Mouse (Mus musculus): ENCODE measurements at regions not wholly inside any gene's neighbourhood (a gene's known extent, or its start where the extent isn't known, plus 50 kb on each side); places are given as distances from the start of the nearest gene placed in this dataset.

DNA sequence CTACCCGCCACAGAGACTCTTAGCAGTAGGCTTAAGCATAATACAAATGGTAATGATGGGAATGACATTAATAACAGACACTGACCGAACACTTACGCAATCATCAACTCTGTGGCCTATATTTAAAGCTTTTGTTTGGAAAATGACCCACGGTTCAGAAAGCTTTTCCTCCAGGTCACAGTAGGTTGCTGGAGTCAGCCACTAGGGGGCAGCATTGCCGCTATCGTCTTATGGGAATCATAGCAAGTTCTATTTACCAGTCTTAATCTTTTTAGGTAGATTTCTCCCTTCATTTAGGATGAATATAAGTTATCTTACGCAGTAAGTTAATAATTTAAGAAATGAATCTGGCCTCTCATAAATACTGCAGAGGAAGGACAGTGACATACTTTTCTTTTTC lies 137.4 kb downstream of the Foxb1 start:
- no peaks in the 10 kb centered on the region for H3K9me3 ChIP-seq (ENCODE audit: control insufficient read depth, low read length)
- H3K27ac ChIP-seq (ENCODE audit: low read depth, low read length) = no peak overlapping the region
- H3K36me3 ChIP-seq (ENCODE audit: control insufficient read depth, insufficient read depth, low read length) = no peaks in the 10 kb centered on the region
- no peak overlapping the region for H3K4me3 ChIP-seq (ENCODE audit: low read length)
- no peak overlapping the region for H3K4me2 ChIP-seq (replicated peaks; ENCODE audit: low read depth, low read length)
- no peak for ATAC-seq (ENCODE audit: low FRiP score, low TSS enrichment)
- H3K27me3 ChIP-seq (ENCODE audit: control insufficient read depth, insufficient read depth, low read length) = no peaks in the 10 kb centered on the region
- H3K4me1 ChIP-seq (ENCODE audit: control insufficient read depth, insufficient read depth, low read length) = no peaks in the 10 kb centered on the region
- WGBS = 21% methylated on average over 7 of the region's 7 CpGs
- H3K9ac ChIP-seq (ENCODE audit: low read depth, low read length) = no peak overlapping the region

DNA sequence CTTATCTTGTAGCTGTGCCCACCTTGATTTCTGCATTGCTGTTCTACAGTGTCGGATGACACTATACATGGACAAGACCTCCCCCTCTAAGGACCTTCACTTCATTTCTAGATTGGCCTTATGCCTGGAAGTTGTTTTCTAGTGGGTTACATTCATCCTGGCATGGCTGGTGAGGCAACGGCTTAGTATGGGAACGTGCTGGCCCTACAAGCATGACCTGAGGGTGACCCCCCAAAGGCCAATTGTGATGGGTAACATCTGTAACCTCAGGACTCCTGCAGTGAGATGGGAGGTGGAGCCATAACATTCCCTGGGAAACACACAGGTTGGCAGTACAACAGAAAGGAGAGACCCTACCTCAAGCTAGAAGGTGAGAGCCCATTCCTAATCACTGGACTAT lies 139.7 kb downstream of the Foxb1 start:
- 56% methylated on average over 3 of the region's 3 CpGs for WGBS
- no peaks in the 10 kb centered on the region for H3K36me3 ChIP-seq (ENCODE audit: control insufficient read depth, insufficient read depth, low read length)
- H3K27ac ChIP-seq (ENCODE audit: low read depth, low read length) = no peak overlapping the region
- no peak for ATAC-seq (ENCODE audit: low FRiP score, low TSS enrichment)
- H3K4me3 ChIP-seq (ENCODE audit: low read length) = no peak overlapping the region
- no peaks in the 10 kb centered on the region for H3K27me3 ChIP-seq (ENCODE audit: control insufficient read depth, insufficient read depth, low read length)
- H3K9ac ChIP-seq (ENCODE audit: low read depth, low read length) = no peak overlapping the region
- no peak overlapping the region for H3K4me2 ChIP-seq (replicated peaks; ENCODE audit: low read depth, low read length)
- H3K9me3 ChIP-seq (ENCODE audit: control insufficient read depth, low read length) = no peaks in the 10 kb centered on the region
- no peaks in the 10 kb centered on the region for H3K4me1 ChIP-seq (ENCODE audit: control insufficient read depth, insufficient read depth, low read length)

DNA sequence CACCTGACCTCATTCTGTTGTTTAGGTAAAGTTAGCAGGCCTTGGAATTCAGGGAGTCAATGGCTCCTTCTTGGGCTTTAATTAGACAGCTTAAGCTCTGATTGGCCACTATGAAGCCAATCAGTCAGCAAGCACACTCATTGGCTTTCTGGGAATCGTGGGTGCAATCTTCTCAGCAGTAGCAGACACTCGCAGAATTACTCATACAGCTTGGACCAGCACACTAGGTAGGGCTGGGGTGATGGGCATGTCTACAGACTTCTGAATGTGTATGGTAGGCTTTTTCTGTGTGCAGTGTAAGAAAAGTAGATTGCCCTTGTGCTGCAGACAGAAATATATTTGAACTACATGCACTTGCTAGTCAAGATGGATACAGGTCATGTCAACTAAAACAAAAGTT lies 143.4 kb downstream of the Foxb1 start:
- Histone ChIP-seq H3K9ac (ENCODE audit: low read depth, low read length) (no peak overlapping the region), H3K36me3 (ENCODE audit: control insufficient read depth, insufficient read depth, low read length) (no peaks in the 10 kb centered on the region), H3K9me3 (ENCODE audit: control insufficient read depth, low read length) (no peaks in the 10 kb centered on the region), H3K27ac (ENCODE audit: low read depth, low read length) (no peak overlapping the region), H3K4me2 (replicated peaks; ENCODE audit: low read depth, low read length) (no peak overlapping the region), H3K27me3 (ENCODE audit: control insufficient read depth, insufficient read depth, low read length) (no peaks in the 10 kb centered on the region), H3K4me3 (ENCODE audit: low read length) (no peak overlapping the region), H3K4me1 (ENCODE audit: control insufficient read depth, insufficient read depth, low read length) (no peaks in the 10 kb centered on the region)
- 88% methylated on average over 2 of the region's 2 CpGs for WGBS
- no peak for ATAC-seq (ENCODE audit: low FRiP score, low TSS enrichment)

DNA sequence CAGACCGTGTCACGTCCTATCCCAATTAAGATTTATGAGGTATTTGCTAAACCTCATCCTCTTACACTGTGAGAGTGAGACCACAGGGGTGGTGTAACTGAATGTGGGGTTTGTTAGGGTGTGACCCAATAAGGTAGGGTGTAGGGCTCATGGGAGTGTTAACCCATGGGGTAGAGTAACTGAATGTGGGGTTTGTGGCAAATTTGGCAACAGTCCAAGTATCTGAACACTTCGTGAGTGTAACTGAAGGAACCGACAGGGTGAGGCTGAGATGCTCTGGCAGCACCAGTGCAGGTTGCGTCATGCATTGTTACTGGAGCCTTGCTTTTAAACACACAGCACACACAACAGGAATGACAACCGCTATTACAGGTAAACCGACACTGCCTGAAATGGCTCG lies 144.1 kb downstream of the Anxa2 start:
- Histone ChIP-seq H3K27me3 (ENCODE audit: control insufficient read depth, insufficient read depth, low read length) (no peaks in the 10 kb centered on the region), H3K36me3 (ENCODE audit: control insufficient read depth, insufficient read depth, low read length) (no peaks in the 10 kb centered on the region), H3K4me3 (ENCODE audit: low read length) (no peak overlapping the region), H3K4me1 (ENCODE audit: control insufficient read depth, insufficient read depth, low read length) (no peaks in the 10 kb centered on the region), H3K4me2 (replicated peaks; ENCODE audit: low read depth, low read length) (no peak overlapping the region), H3K9me3 (ENCODE audit: control insufficient read depth, low read length) (no peaks in the 10 kb centered on the region), H3K27ac (ENCODE audit: low read depth, low read length) (no peak overlapping the region), H3K9ac (ENCODE audit: low read depth, low read length) (no peak overlapping the region)
- WGBS = 76% methylated on average over 8 of the region's 8 CpGs
- no peak for ATAC-seq (ENCODE audit: low FRiP score, low TSS enrichment)

- no peak overlapping the region for H3K4me2 ChIP-seq (replicated peaks; ENCODE audit: low read depth, low read length)
- no peak for ATAC-seq (ENCODE audit: low FRiP score, low TSS enrichment)
- no peaks in the 10 kb centered on the region for H3K36me3 ChIP-seq (ENCODE audit: control insufficient read depth, insufficient read depth, low read length)
- H3K9me3 ChIP-seq (ENCODE audit: control insufficient read depth, low read length) = no peaks in the 10 kb centered on the region
- no peaks in the 10 kb centered on the region for H3K4me1 ChIP-seq (ENCODE audit: control insufficient read depth, insufficient read depth, low read length)
- no peak overlapping the region for H3K27ac ChIP-seq (ENCODE audit: low read depth, low read length)
- H3K27me3 ChIP-seq (ENCODE audit: control insufficient read depth, insufficient read depth, low read length) = no peaks in the 10 kb centered on the region
- no peak overlapping the region for H3K9ac ChIP-seq (ENCODE audit: low read depth, low read length)
- WGBS = 80% methylated on average over 14 of the region's 15 CpGs
- H3K4me3 ChIP-seq (ENCODE audit: low read length) = no peak overlapping the region
Observed at GRCm38 (mm10) chr9:69592329-69593062, 139.1 kb downstream of the Anxa2 start.

DNA sequence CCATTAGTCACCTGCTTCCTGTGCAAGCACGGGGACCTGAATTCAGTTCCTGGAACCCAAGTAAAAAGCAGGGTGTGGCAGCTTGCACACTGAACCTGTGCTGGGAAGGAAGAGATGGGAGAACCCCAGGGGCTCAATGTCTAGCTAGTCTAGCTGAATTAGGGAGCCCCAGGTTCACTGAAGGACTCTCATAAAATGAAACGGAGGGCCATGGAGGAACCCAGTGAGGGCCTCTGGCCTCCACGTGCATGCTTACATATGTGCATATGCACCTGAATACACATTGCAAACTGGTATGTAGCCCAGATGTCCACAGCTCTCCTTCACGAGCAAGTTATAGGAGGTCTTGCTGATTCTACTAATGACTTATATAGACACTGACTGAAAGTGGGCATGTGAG lies 135.4 kb downstream of the Anxa2 start:
- H3K36me3 ChIP-seq (ENCODE audit: control insufficient read depth, insufficient read depth, low read length) = no peaks in the 10 kb centered on the region
- H3K9me3 ChIP-seq (ENCODE audit: control insufficient read depth, low read length) = no peaks in the 10 kb centered on the region
- H3K4me3 ChIP-seq (ENCODE audit: low read length) = no peak overlapping the region
- no peak overlapping the region for H3K9ac ChIP-seq (ENCODE audit: low read depth, low read length)
- no peak for ATAC-seq (ENCODE audit: low FRiP score, low TSS enrichment)
- no peak overlapping the region for H3K27ac ChIP-seq (ENCODE audit: low read depth, low read length)
- no peaks in the 10 kb centered on the region for H3K4me1 ChIP-seq (ENCODE audit: control insufficient read depth, insufficient read depth, low read length)
- no peak overlapping the region for H3K4me2 ChIP-seq (replicated peaks; ENCODE audit: low read depth, low read length)
- no peaks in the 10 kb centered on the region for H3K27me3 ChIP-seq (ENCODE audit: control insufficient read depth, insufficient read depth, low read length)
- WGBS = 81% methylated on average over 4 of the region's 4 CpGs

- ATAC-seq (ENCODE audit: low FRiP score, low TSS enrichment) = no peak
- no peak overlapping the region for H3K4me3 ChIP-seq (ENCODE audit: low read length)
- no peaks in the 10 kb centered on the region for H3K9me3 ChIP-seq (ENCODE audit: control insufficient read depth, low read length)
- no peak overlapping the region for H3K27ac ChIP-seq (ENCODE audit: low read depth, low read length)
- H3K27me3 ChIP-seq (ENCODE audit: control insufficient read depth, insufficient read depth, low read length) = no peaks in the 10 kb centered on the region
- 76% methylated on average over 3 of the region's 3 CpGs for WGBS
- H3K9ac ChIP-seq (ENCODE audit: low read depth, low read length) = no peak overlapping the region
- no peaks in the 10 kb centered on the region for H3K4me1 ChIP-seq (ENCODE audit: control insufficient read depth, insufficient read depth, low read length)
- no peak overlapping the region for H3K4me2 ChIP-seq (replicated peaks; ENCODE audit: low read depth, low read length)
- H3K36me3 ChIP-seq (ENCODE audit: control insufficient read depth, insufficient read depth, low read length) = no peaks in the 10 kb centered on the region
Observed at GRCm38 (mm10) chr9:69587096-69587495, 133.7 kb downstream of the Anxa2 start.

DNA sequence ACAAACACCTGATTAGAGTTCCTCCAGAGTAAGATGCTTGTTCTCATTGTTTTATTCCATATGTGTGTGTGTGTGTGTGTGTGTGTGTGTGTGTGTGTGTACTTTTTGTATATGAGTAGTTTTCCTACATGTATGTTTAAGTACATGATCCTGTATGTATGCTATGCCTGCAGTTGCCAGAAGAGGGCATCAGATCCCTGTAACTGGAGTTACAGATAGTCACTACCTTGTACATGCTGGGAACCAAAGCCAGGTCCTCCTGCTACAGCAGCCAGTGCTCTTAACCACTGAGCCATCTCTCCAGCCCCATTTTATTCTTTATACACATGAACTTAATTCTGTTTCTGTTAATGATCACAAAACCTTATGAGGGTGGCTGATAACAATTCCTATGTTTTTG lies 127.8 kb downstream of the Anxa2 start:
- Histone ChIP-seq H3K4me2 (replicated peaks; ENCODE audit: low read depth, low read length) (no peak overlapping the region), H3K4me1 (ENCODE audit: control insufficient read depth, insufficient read depth, low read length) (no peaks in the 10 kb centered on the region), H3K9ac (ENCODE audit: low read depth, low read length) (no peak overlapping the region), H3K27me3 (ENCODE audit: control insufficient read depth, insufficient read depth, low read length) (no peaks in the 10 kb centered on the region), H3K9me3 (ENCODE audit: control insufficient read depth, low read length) (no peaks in the 10 kb centered on the region), H3K4me3 (ENCODE audit: low read length) (no peak overlapping the region), H3K27ac (ENCODE audit: low read depth, low read length) (no peak overlapping the region), H3K36me3 (ENCODE audit: control insufficient read depth, insufficient read depth, low read length) (no peaks in the 10 kb centered on the region)
- ATAC-seq (ENCODE audit: low FRiP score, low TSS enrichment) = no peak

- Histone ChIP-seq H3K9ac (ENCODE audit: low read depth, low read length) (no peak overlapping the region), H3K4me3 (ENCODE audit: low read length) (no peak overlapping the region), H3K27me3 (ENCODE audit: control insufficient read depth, insufficient read depth, low read length) (0 out of 2 replicates have a peak, but pooled peaks cover 7% of the 10 kb centered on the region), H3K4me1 (ENCODE audit: control insufficient read depth, insufficient read depth, low read length) (no peaks in the 10 kb centered on the region), H3K36me3 (ENCODE audit: control insufficient read depth, insufficient read depth, low read length) (no peaks in the 10 kb centered on the region), H3K4me2 (replicated peaks; ENCODE audit: low read depth, low read length) (no peak overlapping the region), H3K27ac (ENCODE audit: low read depth, low read length) (no peak overlapping the region), H3K9me3 (ENCODE audit: control insufficient read depth, low read length) (no peaks in the 10 kb centered on the region)
- 94% methylated on average over 10 of the region's 10 CpGs for WGBS
- ATAC-seq (ENCODE audit: low FRiP score, low TSS enrichment) = no peak
Observed at GRCm38 (mm10) chr9:69577661-69578405, 124.4 kb downstream of the Anxa2 start.

Data from kidney, embryonic 14.5 days (tissue).